Mouse (Mus musculus) lung, embryonic 15.5 days (tissue): ENCODE measurements around the gene Ada. TPM values are rescaled to one million over a fixed set of nuclear protein-coding genes. Genes with fewer than 3 reads are reported as not detected.
A peak's percentile ranks its signal among the peaks of the same experiment; 100 is the strongest.
"Not testable (repeated sequence)": the region's sequence is repeated elsewhere in the genome, so short reads cannot be mapped to it uniquely, and the experiment has no call there.

Source experiments
- ATAC-seq: fragments of 200-750 bp; cut with Nextera tagmentation; 2 replicates; pipeline ENCODE4 v1.8.0; 2017; ENCODE audit warnings: moderate number of reproducible peaks, borderline replicate concordance; ENCODE audit not compliant: low FRiP score, low TSS enrichment; ENCODE audit errors: extremely low read depth
- H3K27ac ChIP-seq: fragments of 300-500 bp; sonication (generic); 2 replicates; pipeline ENCODE4 v1.5.1; 2015; ENCODE audit warnings: moderate library complexity, mild to moderate bottlenecking, inconsistent platforms
- H3K27me3 ChIP-seq: fragments of 300-500 bp; sonication (generic); 2 replicates; pipeline ENCODE4 v1.6.1; 2015; ENCODE audit warnings: inconsistent platforms
- H3K36me3 ChIP-seq: fragments of 300-500 bp; sonication (generic); 2 replicates; pipeline ENCODE4 v1.6.1; 2015; ENCODE audit warnings: inconsistent platforms
- H3K4me1 ChIP-seq: fragments of 300-500 bp; sonication (generic); 2 replicates; pipeline ENCODE4 v1.6.1; 2015; ENCODE audit warnings: inconsistent platforms
- H3K4me2 ChIP-seq: fragments of 300-500 bp; sonication (generic); 2 replicates; pipeline ENCODE4 v1.6.1; 2015; ENCODE audit warnings: inconsistent platforms, mild to moderate bottlenecking, moderate library complexity
- H3K4me3 ChIP-seq: fragments of 300-500 bp; sonication (generic); 2 replicates; pipeline ENCODE4 v1.5.1; 2015; ENCODE audit warnings: mild to moderate bottlenecking, inconsistent platforms
- H3K9ac ChIP-seq: fragments of 300-500 bp; sonication (generic); 2 replicates; pipeline ENCODE4 v1.6.1; 2015; ENCODE audit warnings: inconsistent platforms
- H3K9me3 ChIP-seq: fragments of 300-500 bp; sonication (generic); 2 replicates; pipeline ENCODE4 v1.6.1; 2016; ENCODE audit warnings: inconsistent platforms
- WGBS: fragments of 180-500 bp; shearing (Covaris S2); methylation state at CpG from one replicate; pipeline ENCODE4 v1.1.7; 2015; 5-methylcytosine and 5-hydroxymethylcytosine counted together
- polyA plus RNA-seq: library from polyadenylated mRNA; unstranded; fragments of >200 nt; fragmentation: Nextera tagmentation; extraction: Ambion mirVana; gene quantifications from 2 replicates; pipeline ENCODE4 v1.2.1, GENCODE M21; 2015

Gene Ada
- polyA plus RNA-seq, 1 experiment from 2014 or later = 11.4 TPM

- H3K9ac ChIP-seq = no peak overlapping the region
- peaks cover 46% of the 10 kb centered on the region for H3K4me1 ChIP-seq
- WGBS = 63% methylated on average over 3 of the region's 3 CpGs
- H3K9me3 ChIP-seq = no peaks in the 10 kb centered on the region
- no peak overlapping the region for H3K4me3 ChIP-seq
- H3K27ac ChIP-seq = peak overlapping the region; percentile 80
- H3K27me3 ChIP-seq = no peaks in the 10 kb centered on the region
- H3K4me2 ChIP-seq = no peak overlapping the region
- 0 out of 2 replicates have a peak, but pooled peaks have one; percentile 12 for ATAC-seq
- no peaks in the 10 kb centered on the region for H3K36me3 ChIP-seq
These were observed 57.0 kb downstream of the Ada start for GRCm38 (mm10) chr2:163692873-163693612.

DNA sequence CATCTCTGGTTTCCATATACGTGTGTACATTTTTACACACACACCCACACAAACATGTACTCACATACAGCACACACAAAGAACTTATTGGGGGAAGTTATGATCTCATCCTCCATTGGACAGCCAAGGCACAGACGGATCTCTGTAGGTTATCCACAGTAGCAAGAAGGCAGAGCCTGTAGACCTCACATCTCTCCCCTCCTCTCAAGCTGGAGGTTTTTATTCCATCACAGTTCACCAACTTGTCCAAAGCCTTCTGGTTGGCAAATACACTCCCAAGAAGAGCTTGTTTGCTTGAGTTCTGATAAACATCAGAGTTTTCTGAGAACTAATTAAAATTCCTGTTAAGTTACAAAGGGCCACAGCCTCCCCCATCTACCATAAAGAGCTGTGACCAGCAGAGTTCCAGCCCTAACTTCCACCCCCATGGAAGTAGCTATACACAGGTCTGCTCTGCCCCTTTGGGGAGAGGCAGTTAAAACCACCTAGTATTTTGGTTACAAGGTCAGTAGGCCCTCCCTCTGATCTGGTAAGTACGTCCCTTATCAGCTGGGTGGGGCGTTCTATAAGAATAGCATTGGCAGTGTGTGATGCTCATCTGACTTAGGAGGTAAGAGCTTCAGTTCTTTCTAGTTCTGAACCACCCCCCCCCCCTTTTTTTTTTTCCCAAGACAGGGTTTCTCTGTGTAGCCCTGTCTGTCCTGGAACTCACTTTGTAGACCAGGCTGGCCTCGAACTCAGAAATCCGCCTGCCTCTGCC lies 58.0 kb downstream of the Ada start:
- Histone ChIP-seq H3K9me3 (no peaks in the 10 kb centered on the region), H3K4me1 (peaks cover 39% of the 10 kb centered on the region), H3K4me3 (no peak overlapping the region), H3K27ac (no peak overlapping the region), H3K27me3 (no peaks in the 10 kb centered on the region), H3K4me2 (no peak overlapping the region), H3K36me3 (no peaks in the 10 kb centered on the region), H3K9ac (no peak overlapping the region)
- 79% methylated on average over 6 of the region's 6 CpGs for WGBS
- no peak for ATAC-seq

- Histone ChIP-seq H3K27ac (0 out of 2 replicates have a peak overlapping the region, but pooled peaks have one; percentile 13), H3K9ac (no peak overlapping the region)
These were observed 59.4 kb downstream of the Ada start for GRCm38 (mm10) chr2:163690409-163691304.

GRCm38 (mm10) chr2:163689771-163690170 lies 60.3 kb downstream of the Ada start:
- no peaks in the 10 kb centered on the region for H3K9me3 ChIP-seq
- H3K4me3 ChIP-seq = no peak overlapping the region
- peaks cover 58% of the 10 kb centered on the region for H3K4me1 ChIP-seq
- H3K4me2 ChIP-seq = no peak overlapping the region
- no peak overlapping the region for H3K9ac ChIP-seq
- no peaks in the 10 kb centered on the region for H3K36me3 ChIP-seq
- WGBS = 68% methylated on average over 3 of the region's 3 CpGs
- H3K27me3 ChIP-seq = no peaks in the 10 kb centered on the region
- ATAC-seq = no peak
- no peak overlapping the region for H3K27ac ChIP-seq

More at GRCm38 (mm10) chr2:163690409-163691304, 59.4 kb downstream of the Ada start:
- Histone ChIP-seq H3K36me3 (no peaks in the 10 kb centered on the region), H3K4me2 (no peak overlapping the region), H3K4me1 (peaks cover 49% of the 10 kb centered on the region), H3K4me3 (no peak overlapping the region), H3K9me3 (no peaks in the 10 kb centered on the region), H3K27me3 (no peaks in the 10 kb centered on the region)
- 65% methylated on average over 8 of the region's 8 CpGs for WGBS
- no peak for ATAC-seq

- H3K27me3 ChIP-seq, H3K4me2 ChIP-seq, ATAC-seq, H3K36me3 ChIP-seq, H3K4me3 ChIP-seq, H3K9me3 ChIP-seq, H3K9ac ChIP-seq, H3K27ac ChIP-seq: not testable (repeated sequence)
- 78% methylated on average over 1 of the region's 1 CpGs for WGBS
- peaks cover 52% of the 10 kb centered on the region for H3K4me1 ChIP-seq
These were observed 61.7 kb downstream of the Ada start for GRCm38 (mm10) chr2:163688377-163688776.

- H3K4me3 ChIP-seq = no peak overlapping the region
- H3K9me3 ChIP-seq = no peaks in the 10 kb centered on the region
- H3K27ac ChIP-seq = no peak overlapping the region
- no peak overlapping the region for H3K9ac ChIP-seq
- no peak for ATAC-seq
- H3K27me3 ChIP-seq = no peaks in the 10 kb centered on the region
- peaks cover 41% of the 10 kb centered on the region for H3K4me1 ChIP-seq
- 73% methylated on average over 3 of the region's 3 CpGs for WGBS
- no peak overlapping the region for H3K4me2 ChIP-seq
- H3K36me3 ChIP-seq = no peaks in the 10 kb centered on the region
These were observed 63.2 kb downstream of the Ada start for GRCm38 (mm10) chr2:163686886-163687285.

- peak overlapping the region; percentile 90 for H3K27ac ChIP-seq
- H3K4me1 ChIP-seq = peaks cover 39% of the 10 kb centered on the region
- H3K36me3 ChIP-seq = no peaks in the 10 kb centered on the region
- H3K4me3 ChIP-seq = no peak overlapping the region
- no peaks in the 10 kb centered on the region for H3K9me3 ChIP-seq
- peak; percentile 38; the same call in 1 of the 2 replicates for ATAC-seq
- WGBS = 47% methylated on average over 5 of the region's 5 CpGs
- H3K4me2 ChIP-seq = peak overlapping the region; percentile 40
- no peaks in the 10 kb centered on the region for H3K27me3 ChIP-seq
- peak overlapping the region; percentile 21; the same call in 1 of the 2 replicates for H3K9ac ChIP-seq
These were observed 63.8 kb downstream of the Ada start for GRCm38 (mm10) chr2:163686233-163686632.

GRCm38 (mm10) chr2:163685761-163686200 lies 64.3 kb downstream of the Ada start:
- Histone ChIP-seq H3K4me1 (peaks cover 36% of the 10 kb centered on the region), H3K36me3 (no peaks in the 10 kb centered on the region), H3K27me3 (no peaks in the 10 kb centered on the region), H3K4me2 (peak overlapping the region; percentile 40), H3K9ac (no peak overlapping the region), H3K4me3 (no peak overlapping the region), H3K27ac (peak overlapping the region; percentile 90), H3K9me3 (no peaks in the 10 kb centered on the region)
- 24% methylated on average over 6 of the region's 6 CpGs for WGBS
- peak; percentile 80 for ATAC-seq

GRCm38 (mm10) chr2:163685287-163685686 lies 64.8 kb downstream of the Ada start:
- peak overlapping the region; percentile 90 for H3K27ac ChIP-seq
- peak; percentile 8; the same call in 1 of the 2 replicates for ATAC-seq
- 24% methylated on average over 4 of the region's 4 CpGs for WGBS
- H3K4me3 ChIP-seq = no peak overlapping the region
- H3K4me1 ChIP-seq = peaks cover 31% of the 10 kb centered on the region
- H3K9me3 ChIP-seq = no peaks in the 10 kb centered on the region
- no peaks in the 10 kb centered on the region for H3K36me3 ChIP-seq
- no peak overlapping the region for H3K9ac ChIP-seq
- peak overlapping the region; percentile 40; the same call in 1 of the 2 replicates for H3K4me2 ChIP-seq
- no peaks in the 10 kb centered on the region for H3K27me3 ChIP-seq

GRCm38 (mm10) chr2:163682344-163682743 lies 67.7 kb downstream of the Ada start:
- no peak overlapping the region for H3K9ac ChIP-seq
- no peak overlapping the region for H3K4me3 ChIP-seq
- 81% methylated on average over 2 of the region's 2 CpGs for WGBS
- H3K36me3 ChIP-seq = no peaks in the 10 kb centered on the region
- H3K9me3 ChIP-seq = no peaks in the 10 kb centered on the region
- H3K27me3 ChIP-seq = no peaks in the 10 kb centered on the region
- H3K27ac ChIP-seq = no peak overlapping the region
- peaks cover 26% of the 10 kb centered on the region for H3K4me1 ChIP-seq
- ATAC-seq = no peak
- no peak overlapping the region for H3K4me2 ChIP-seq

- Histone ChIP-seq H3K27ac (0 out of 2 replicates have a peak overlapping the region, but pooled peaks have one; percentile 75), H3K4me1 (peaks cover 31% of the 10 kb centered on the region), H3K27me3 (no peaks in the 10 kb centered on the region), H3K9ac (no peak overlapping the region), H3K4me3 (no peak overlapping the region), H3K9me3 (no peaks in the 10 kb centered on the region), H3K36me3 (no peaks in the 10 kb centered on the region), H3K4me2 (no peak overlapping the region)
- WGBS = 86% methylated on average over 3 of the region's 3 CpGs
- no peak for ATAC-seq
These were observed 73.3 kb downstream of the Ada start for GRCm38 (mm10) chr2:163676745-163677144.
